Mouse (Mus musculus) hindbrain, embryonic 14.5 days (tissue): Measurements from ENCODE around the gene Cd5l. TPM values are rescaled to one million over a fixed set of nuclear protein-coding genes. Genes with fewer than 3 reads are reported as not detected.

Experiments used
- ATAC-seq: fragments of 200-750 bp; cut with Nextera tagmentation; 2 replicates; pipeline ENCODE4 v1.8.0; 2017; ENCODE audit warnings: moderate number of reproducible peaks, mild to moderate bottlenecking, moderate TSS enrichment, moderate library complexity; ENCODE audit not compliant: low FRiP score
- DNase-seq: peaks from one replicate; pipeline ENCODE4 v3.0.0-alpha.2; 2015; ENCODE audit warnings: low spot score
- H3K27ac ChIP-seq: fragments of 300-500 bp; sonication (generic); 2 replicates; pipeline ENCODE4 v1.5.1; 2014; ENCODE audit warnings: mild to moderate bottlenecking, moderate library complexity
- H3K27me3 ChIP-seq: fragments of 300-500 bp; sonication (generic); 2 replicates; pipeline ENCODE4 v1.6.1; 2014; ENCODE audit warnings: mild to moderate bottlenecking, low read length, mixed read lengths; ENCODE audit not compliant: control insufficient read depth, insufficient read depth
- H3K36me3 ChIP-seq: fragments of 300-500 bp; sonication (generic); replicated peaks from 2 replicates; pipeline ENCODE4 v1.6.1; 2014; ENCODE audit not compliant: control insufficient read depth, insufficient read depth
- H3K4me1 ChIP-seq: fragments of 300-500 bp; sonication (generic); replicated peaks from 2 replicates; pipeline ENCODE4 v1.6.1; 2014; ENCODE audit warnings: antibody characterized with exemption, low read length, mixed read lengths; ENCODE audit not compliant: control insufficient read depth, insufficient read depth
- H3K4me2 ChIP-seq: fragments of 300-500 bp; sonication (generic); replicated peaks from 2 replicates; pipeline ENCODE4 v1.6.1; 2014; ENCODE audit warnings: mild to moderate bottlenecking, moderate library complexity
- H3K4me3 ChIP-seq: fragments of 300-500 bp; sonication (generic); replicated peaks from 2 replicates; pipeline ENCODE4 v1.5.1; 2014; ENCODE audit warnings: mild to moderate bottlenecking, low read length
- H3K9ac ChIP-seq: fragments of 300-500 bp; sonication (generic); 2 replicates; pipeline ENCODE4 v1.6.1; 2014
- H3K9me3 ChIP-seq: fragments of 300-500 bp; sonication (generic); 2 replicates; pipeline ENCODE4 v1.6.1; 2016; ENCODE audit warnings: low read length; ENCODE audit not compliant: control insufficient read depth
- WGBS: fragments of 180-500 bp; shearing (Covaris S2); extraction: QIAGEN DNeasy Blood & Tissue Kit; methylation state at CpG from one replicate; pipeline ENCODE4 v1.1.7; 2014; 5-methylcytosine and 5-hydroxymethylcytosine counted together
- polyA plus RNA-seq: library from polyadenylated mRNA; unstranded; fragments of >200 nt; fragmentation: Nextera tagmentation; extraction: Ambion mirVana; gene quantifications from 2 replicates; pipeline ENCODE4 v1.2.1, GENCODE M21; 2014

The Cd5l gene
- polyA plus RNA-seq, 1 experiment from 2014 or later: 0.12 TPM

DNA sequence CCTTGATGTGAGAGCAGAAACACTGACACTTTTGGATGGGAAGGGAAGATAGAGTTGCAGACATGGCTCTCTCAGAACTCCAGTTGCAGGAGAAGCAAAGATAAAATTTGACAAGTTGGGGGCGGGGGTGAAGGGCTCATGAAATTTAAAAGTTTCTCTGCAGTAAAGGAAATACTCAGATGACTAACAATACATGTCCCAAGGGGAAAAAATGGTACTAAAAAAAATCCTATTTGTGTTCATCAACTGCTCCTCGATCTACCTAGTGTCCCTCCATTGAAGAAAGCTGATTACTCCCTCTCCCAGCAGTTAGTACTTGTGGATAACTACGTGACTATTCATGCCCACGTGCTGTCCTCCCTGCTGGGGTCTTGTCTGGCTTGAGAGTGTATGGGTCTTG lies 41.1 kb downstream of the Cd5l start:
- no peak for ATAC-seq
- Histone ChIP-seq H3K27me3 (no peaks in the 10 kb centered on the region), H3K9me3 (no peaks in the 10 kb centered on the region), H3K4me3 (no peak overlapping the region), H3K4me1 (no peaks in the 10 kb centered on the region), H3K4me2 (no peak overlapping the region), H3K27ac (no peak overlapping the region), H3K36me3 (no peaks in the 10 kb centered on the region), H3K9ac (no peak overlapping the region)
- WGBS: 65% methylated on average over 4 of the region's 4 CpGs
- DNase-seq: no peak

DNA sequence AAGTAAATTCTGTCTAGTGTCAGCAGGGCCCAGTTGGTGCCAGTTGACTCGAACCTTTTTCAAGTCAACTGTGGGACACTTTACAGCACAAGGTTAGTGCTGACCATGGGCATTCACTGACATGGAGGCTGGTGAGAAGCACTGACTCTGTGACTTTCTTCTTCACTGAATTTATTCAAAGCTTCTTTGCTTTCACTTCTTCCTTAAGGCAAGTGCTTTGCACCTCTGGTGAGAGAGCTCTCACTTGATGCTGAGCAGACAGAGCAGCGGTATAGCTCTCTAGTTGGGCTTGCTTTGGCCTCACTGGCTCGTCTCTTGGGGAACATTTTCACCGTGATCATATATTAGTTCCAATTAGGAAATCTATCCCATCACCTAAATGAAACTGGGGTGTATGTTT lies 42.2 kb downstream of the Cd5l start:
- DNase-seq: no peak
- no peak overlapping the region for H3K4me2 ChIP-seq
- no peaks in the 10 kb centered on the region for H3K36me3 ChIP-seq
- no peaks in the 10 kb centered on the region for H3K4me1 ChIP-seq
- no peak for ATAC-seq
- H3K4me3 ChIP-seq: no peak overlapping the region
- 88% methylated on average over 4 of the region's 4 CpGs for WGBS
- H3K27ac ChIP-seq: no peak overlapping the region
- no peaks in the 10 kb centered on the region for H3K9me3 ChIP-seq
- no peaks in the 10 kb centered on the region for H3K27me3 ChIP-seq
- H3K9ac ChIP-seq: no peak overlapping the region

DNA sequence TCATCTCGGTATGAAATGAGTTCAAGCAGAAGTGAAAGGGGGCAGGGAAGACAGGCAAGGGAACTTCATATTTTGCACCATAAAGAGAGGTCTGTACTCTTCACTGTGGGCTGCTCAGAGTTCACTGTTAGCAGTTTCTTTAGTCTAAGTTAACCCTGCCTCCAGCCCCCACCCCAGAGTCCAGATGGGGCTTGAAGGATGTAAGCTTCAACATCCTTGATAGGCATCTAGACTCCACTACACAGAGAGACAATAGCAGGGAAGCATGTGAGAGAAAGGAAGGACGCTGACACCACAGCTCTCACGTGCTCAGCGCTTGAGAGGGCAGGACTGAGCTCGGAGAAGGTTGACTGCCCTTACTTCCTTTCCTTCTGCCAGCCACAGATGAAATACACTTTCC lies 43.6 kb downstream of the Cd5l start:
- H3K9me3 ChIP-seq: no peaks in the 10 kb centered on the region
- WGBS: 71% methylated on average over 5 of the region's 5 CpGs
- no peak overlapping the region for H3K4me2 ChIP-seq
- DNase-seq (no peak), ATAC-seq (no peak)
- H3K4me3 ChIP-seq: no peak overlapping the region
- H3K27ac ChIP-seq: no peak overlapping the region
- no peaks in the 10 kb centered on the region for H3K36me3 ChIP-seq
- no peaks in the 10 kb centered on the region for H3K4me1 ChIP-seq
- no peak overlapping the region for H3K9ac ChIP-seq
- no peaks in the 10 kb centered on the region for H3K27me3 ChIP-seq

DNA sequence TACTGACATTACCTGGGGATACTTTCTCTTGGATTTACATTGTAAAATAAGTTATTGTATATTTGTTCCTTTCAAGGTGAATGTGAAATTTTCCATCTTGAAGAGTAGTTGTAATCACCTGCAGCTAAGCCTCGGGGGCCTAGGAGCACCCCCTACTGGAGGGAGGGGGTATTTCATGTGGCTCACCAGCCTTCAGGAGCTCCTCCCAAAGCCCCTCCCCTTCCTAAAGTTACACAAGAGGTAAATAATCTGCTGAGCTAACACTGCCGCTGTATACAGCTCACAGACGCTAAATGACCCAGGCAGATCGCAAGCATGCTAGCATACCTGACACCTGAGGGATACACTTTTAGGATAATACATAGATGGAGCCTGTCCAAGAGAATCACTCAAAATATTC lies 50.5 kb downstream of the Cd5l start:
- WGBS: 31% methylated on average over 4 of the region's 4 CpGs
- Histone ChIP-seq H3K9me3 (no peaks in the 10 kb centered on the region), H3K4me1 (no peaks in the 10 kb centered on the region), H3K9ac (no peak overlapping the region), H3K36me3 (no peaks in the 10 kb centered on the region), H3K27me3 (no peaks in the 10 kb centered on the region), H3K4me3 (no peak overlapping the region), H3K27ac (no peak overlapping the region), H3K4me2 (no peak overlapping the region)
- ATAC-seq: no peak
- no peak for DNase-seq

DNA sequence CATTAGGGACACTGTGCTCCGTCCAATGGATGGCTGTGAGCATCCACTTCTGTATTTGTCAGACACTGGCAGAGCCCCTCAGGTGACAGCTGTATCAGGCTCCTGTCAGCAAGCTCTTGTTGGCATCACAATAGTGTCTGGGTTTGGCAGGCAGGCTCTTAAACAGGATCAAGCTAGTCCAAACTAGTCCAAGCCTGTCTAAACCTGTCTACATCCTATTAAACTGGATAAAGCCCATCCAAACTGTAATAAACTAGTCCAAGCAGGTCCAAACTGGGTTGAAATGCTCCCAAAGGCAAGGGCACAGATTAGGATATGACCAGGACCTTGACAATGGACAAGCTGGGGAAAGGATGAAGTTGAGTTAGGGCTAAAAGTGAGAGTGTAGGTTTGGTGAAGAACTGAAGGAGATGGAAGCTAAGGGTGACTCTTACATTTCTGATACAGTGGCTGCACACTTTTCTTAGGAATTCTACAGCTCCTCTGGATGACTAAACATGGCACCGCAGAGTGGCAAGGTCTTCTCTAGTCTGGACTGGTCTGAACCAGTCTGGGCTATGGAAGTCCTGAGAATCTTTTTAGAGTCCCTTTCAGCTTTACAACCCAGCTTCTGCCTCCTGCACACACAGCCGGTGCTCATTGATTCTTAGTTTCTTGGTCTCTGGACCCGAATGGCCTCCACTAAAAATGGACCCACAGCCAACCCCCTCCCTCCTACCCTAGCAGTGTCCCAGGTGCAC lies 51.7 kb downstream of the Cd5l start:
- Histone ChIP-seq H3K27ac (no peak overlapping the region), H3K4me2 (no peak overlapping the region), H3K27me3 (no peaks in the 10 kb centered on the region), H3K36me3 (no peaks in the 10 kb centered on the region), H3K4me3 (no peak overlapping the region), H3K9ac (no peak overlapping the region), H3K9me3 (no peaks in the 10 kb centered on the region), H3K4me1 (no peaks in the 10 kb centered on the region)
- ATAC-seq (no peak), DNase-seq (no peak)
- 82% methylated on average over 4 of the region's 4 CpGs for WGBS

DNA sequence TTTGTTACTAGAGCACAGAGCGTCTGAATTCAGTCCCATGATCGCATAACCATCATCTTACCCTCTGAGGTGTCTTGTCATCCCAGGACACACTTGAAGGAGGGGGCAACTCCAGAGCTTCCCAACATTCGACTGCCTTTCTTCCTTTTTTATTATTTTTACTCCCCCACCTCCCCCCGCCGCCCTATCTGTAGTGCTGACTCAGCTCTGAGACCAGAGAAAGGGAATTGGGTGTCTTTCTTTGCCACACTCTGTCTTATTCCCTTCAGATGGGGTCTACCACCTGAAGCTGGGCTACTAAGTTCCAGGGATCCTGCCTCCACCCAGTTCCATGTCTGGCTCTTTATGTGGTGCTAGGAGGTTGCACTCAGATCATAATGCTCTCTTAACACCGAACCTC lies 52.9 kb downstream of the Cd5l start:
- Histone ChIP-seq H3K36me3 (no peaks in the 10 kb centered on the region), H3K9me3 (no peaks in the 10 kb centered on the region), H3K27me3 (no peaks in the 10 kb centered on the region), H3K9ac (no peak overlapping the region), H3K4me1 (no peaks in the 10 kb centered on the region), H3K4me3 (no peak overlapping the region), H3K27ac (no peak overlapping the region), H3K4me2 (no peak overlapping the region)
- no peak for DNase-seq
- ATAC-seq: no peak
- WGBS: 88% methylated on average over 6 of the region's 6 CpGs

DNA sequence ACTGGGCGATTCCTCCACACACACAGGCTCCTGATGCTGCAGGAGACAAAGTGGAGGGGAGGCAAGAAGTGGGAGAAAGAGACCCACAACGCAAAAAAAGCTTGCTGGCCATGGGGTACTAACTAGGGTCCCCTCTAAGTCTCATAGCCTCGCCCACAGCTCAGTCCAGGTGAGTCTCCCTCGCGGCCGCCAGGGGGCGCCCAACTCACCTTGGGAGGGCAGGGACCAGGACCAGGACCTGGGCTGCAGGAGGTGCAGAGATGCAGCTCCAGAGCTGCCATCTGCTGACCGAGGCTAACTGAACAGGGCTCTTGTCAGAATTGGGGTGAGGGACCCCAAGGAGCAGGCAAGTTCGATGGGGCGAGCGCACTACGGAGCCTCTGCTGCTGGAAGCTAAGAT lies 53.5 kb downstream of the Cd5l start:
- Histone ChIP-seq H3K4me2 (0 out of 2 replicates have a peak overlapping the region, but pooled peaks have one; percentile 22), H3K27ac (no peak overlapping the region), H3K36me3 (no peaks in the 10 kb centered on the region), H3K9me3 (no peaks in the 10 kb centered on the region), H3K27me3 (no peaks in the 10 kb centered on the region), H3K9ac (no peak overlapping the region), H3K4me3 (no peak overlapping the region), H3K4me1 (no peaks in the 10 kb centered on the region)
- WGBS: 14% methylated on average over 12 of the region's 12 CpGs
- ATAC-seq (no peak), DNase-seq (no peak)

DNA sequence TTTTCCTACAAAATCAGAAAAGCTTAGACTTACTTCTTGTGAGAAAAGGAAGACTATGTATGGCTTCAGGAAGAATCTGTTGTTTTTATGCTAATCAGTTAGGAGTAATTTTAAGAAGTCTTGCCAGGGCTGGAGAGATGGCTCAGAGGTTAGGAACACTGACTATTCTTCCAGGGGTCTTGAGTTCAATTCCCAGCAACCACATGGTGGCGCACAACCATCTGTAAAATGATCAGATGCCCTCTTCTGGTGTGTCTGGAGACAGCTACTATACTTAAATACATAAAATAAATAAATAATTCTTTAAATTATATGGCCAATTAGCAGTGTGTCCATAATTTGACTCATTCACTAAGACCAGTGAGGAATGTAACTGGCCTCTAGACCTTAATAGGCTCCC lies 63.0 kb downstream of the Cd5l start:
- H3K27ac ChIP-seq: no peak overlapping the region
- WGBS: 81% methylated on average over 1 of the region's 1 CpGs
- H3K27me3 ChIP-seq: no peaks in the 10 kb centered on the region
- ATAC-seq: no peak
- no peaks in the 10 kb centered on the region for H3K4me1 ChIP-seq
- no peak overlapping the region for H3K4me2 ChIP-seq
- no peak overlapping the region for H3K4me3 ChIP-seq
- H3K9me3 ChIP-seq: no peaks in the 10 kb centered on the region
- H3K9ac ChIP-seq: no peak overlapping the region
- H3K36me3 ChIP-seq: no peaks in the 10 kb centered on the region
- no peak for DNase-seq
